Mouse (Mus musculus) mature B cell (primary cell): ENCODE measurements around the gene Plcd3.

Experiments used
- in situ Hi-C: fragments of 300-500 bp; cut with MboI; formaldehyde crosslinking; loops from 2 replicates; pipeline ENCODE4 v1.14.3; 2019

The Plcd3 gene

GRCm38 (mm10) chr11:103098531-103099190 is 2.8 kb downstream of the Plcd3 start:
- in situ Hi-C loops: no loop called here

GRCm38 (mm10) chr11:103096979-103097894 is 4.2 kb downstream of the Plcd3 start:
- in situ Hi-C loops: no loop called here

DNA sequence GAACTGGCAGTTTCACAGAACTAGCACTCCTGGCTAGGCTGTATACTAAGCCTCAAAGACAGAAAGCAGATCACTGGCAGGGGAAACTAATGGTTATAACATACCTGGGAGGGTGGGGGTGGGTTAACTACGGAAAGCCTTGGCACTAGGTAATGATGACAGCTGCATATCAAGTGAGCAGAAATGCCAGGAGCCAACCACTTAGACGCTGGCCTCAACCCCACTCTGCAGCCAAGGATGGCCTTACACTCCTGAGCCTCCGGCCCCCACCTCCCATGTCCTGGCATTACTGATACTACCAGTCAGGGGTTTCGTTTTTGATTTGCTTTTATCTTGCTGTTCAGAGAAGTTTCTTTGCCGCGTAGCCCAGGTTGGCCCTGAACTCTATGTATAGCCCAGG is 5.7 kb downstream of the Plcd3 start:
- in situ Hi-C loops: no loop called here

GRCm38 (mm10) chr11:103095107-103095670 is 6.3 kb downstream of the Plcd3 start:
- in situ Hi-C loops: no loop called here

GRCm38 (mm10) chr11:103093862-103094833 is 7.3 kb downstream of the Plcd3 start:
- in situ Hi-C loops: no loop called here

- in situ Hi-C loops: no loop called here
Observed at GRCm38 (mm10) chr11:103093306-103093705, 8.2 kb downstream of the Plcd3 start.

GRCm38 (mm10) chr11:103081631-103082030 is 19.8 kb downstream of the Plcd3 start:
- in situ Hi-C loops: no loop called here

GRCm38 (mm10) chr11:103080323-103081091 is 21.0 kb downstream of the Plcd3 start:
- in situ Hi-C loops: no loop called here

DNA sequence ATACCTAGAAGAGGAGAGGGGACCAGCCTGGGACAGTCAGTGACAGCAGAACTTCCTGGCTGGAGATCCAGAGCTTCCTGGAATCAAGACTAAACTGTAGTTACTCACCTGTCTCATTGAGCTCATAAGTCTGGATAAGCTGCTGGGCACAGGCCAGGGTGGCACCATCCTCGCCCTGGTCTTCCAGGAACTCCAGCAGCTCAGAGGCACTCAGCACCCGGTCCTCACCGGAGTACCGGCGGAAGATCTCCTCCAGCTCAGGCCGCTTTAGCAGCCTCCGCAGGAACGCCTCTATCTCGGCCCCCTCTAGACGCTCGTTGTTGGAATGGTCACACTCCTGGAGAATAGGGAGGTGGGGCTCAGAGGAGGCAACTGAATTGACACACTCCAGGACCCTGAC is 23.3 kb downstream of the Plcd3 start:
- in situ Hi-C loops: no loop called here

- in situ Hi-C loops: no loop called here
Observed at GRCm38 (mm10) chr11:103076581-103076980, 24.9 kb downstream of the Plcd3 start.

DNA sequence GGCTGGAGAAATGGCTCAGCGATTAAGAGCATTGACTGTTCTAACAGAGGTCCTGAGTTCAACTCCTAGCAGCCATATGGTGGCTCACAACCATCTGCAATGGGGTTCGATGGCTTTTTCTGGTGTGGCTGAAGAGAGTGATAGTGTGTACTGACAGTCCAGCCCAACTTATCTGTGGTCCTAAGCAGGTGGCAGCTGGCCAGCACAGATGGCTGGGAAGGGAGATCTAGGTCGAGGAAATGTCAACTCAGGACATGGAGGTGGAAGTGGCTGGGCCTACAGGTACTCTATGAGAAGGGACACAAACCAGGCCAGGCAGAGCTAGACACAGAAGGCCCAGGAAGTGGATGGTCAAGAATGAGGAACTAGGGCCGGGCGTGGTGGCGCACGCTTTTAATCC is 25.4 kb downstream of the Plcd3 start:
- in situ Hi-C loops: no loop called here

DNA sequence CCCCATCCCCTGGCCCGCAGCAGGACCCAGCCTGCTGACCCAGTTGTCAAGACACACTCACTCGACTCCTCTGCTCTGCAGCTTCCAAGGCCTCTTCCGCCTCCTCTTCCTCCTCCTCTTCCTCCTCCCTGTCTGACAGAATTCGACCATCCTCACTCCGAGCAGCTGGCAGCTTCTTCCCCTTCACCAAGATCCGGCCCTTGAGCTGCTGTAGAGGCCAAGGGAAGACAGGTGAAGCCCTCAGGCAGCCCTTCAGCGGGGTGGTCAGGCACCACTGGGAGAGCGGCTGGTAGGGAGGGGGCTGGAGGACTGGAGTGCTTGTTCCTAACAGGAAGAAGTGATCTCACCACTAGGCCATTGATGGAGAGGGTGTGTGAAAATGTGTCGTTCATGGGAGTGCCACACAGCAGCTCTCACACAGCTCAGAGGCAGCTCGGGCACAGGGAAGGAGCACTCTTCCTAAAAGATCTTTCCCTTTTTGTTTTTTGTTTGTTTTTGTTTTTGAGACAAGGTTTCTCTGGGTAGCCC is 26.6 kb downstream of the Plcd3 start:
- in situ Hi-C loops: no loop called here

DNA sequence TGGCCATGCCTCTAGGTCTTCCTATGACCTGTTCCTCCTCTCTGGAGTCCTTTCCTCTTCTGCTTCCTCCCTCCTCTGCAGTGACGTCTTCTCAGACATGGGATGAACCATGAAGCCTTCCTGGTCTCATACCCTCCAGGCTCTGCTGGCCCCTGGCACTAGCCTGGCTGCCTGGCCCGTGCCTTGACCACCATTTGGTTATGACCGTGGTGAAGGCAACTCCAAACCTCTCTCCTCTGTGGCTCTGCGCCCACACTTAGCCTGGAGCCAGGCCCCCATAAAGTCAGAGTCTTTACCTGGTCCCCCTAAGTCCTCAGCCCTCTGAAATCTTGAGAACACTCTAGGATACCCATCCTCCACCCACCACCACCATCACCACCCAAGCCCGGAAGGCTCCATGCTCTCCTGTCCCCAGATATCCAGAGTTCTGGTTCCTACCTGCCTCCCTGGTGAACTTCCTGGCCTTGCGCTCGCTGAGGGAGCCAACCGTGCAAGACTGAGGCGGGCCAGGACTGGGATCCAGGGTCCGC is 27.3 kb downstream of the Plcd3 start:
- in situ Hi-C loops: no loop called here

DNA sequence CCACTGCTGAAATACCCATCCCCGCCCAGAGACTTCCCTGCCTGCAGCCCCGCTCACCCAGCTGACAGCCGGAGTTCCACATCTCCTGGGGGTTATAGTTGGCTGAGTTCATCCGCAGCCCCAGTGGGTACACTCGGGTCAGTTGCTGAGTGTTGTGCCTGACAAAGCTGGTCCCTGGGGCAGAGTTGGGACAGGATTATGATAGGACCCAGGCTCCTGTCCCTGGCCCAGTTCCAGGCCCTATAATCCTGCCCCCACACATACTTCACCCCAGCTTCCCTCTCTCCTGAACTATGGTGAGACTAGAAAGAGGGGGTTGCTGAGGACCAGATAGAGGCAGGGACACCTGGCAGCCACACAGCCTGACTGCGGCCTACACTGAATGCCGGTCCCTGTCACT is 27.8 kb downstream of the Plcd3 start:
- in situ Hi-C loops: no loop called here

- in situ Hi-C loops: no loop called here
Observed at GRCm38 (mm10) chr11:103070322-103070880, 31.1 kb downstream of the Plcd3 start.

DNA sequence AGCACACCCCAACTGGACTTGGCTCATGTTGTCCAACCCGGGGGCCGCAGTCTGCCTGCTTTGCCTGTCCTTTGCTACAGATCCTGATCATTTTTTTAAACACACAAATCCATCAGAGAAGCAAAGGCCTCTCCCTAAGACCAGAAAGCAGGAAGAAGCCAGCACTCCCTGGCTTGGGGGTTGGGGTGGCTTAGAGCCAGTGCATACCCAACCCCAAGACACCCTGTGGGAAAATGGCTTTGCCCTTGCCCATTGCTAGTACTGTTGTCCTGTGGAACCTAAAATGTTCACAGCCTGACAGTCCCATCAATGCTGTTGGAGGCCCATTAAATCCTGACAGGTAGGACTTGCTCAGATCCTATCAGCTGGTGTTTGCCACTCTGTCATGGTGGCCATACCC is 31.7 kb downstream of the Plcd3 start:
- in situ Hi-C loops: no loop called here

DNA sequence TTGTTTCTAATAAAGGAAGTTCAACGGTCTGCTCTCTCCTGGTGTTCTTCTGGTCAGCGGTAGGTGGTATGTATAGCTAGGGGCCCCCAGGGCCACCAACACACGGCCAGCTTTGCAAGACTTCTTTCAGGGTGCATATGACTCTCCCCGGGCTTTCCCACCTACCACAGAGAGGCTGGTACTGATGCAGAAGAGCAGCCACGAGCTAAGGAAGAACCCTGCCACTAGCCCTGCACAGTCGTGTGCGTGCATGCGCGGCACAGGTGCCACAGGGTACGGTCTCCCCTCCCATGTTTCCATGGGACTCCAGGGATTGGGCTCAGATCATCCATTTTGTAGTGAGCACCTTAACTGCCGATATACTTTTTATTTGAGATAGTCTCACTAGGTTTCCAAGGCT is 32.6 kb downstream of the Plcd3 start:
- in situ Hi-C loops: no loop called here

DNA sequence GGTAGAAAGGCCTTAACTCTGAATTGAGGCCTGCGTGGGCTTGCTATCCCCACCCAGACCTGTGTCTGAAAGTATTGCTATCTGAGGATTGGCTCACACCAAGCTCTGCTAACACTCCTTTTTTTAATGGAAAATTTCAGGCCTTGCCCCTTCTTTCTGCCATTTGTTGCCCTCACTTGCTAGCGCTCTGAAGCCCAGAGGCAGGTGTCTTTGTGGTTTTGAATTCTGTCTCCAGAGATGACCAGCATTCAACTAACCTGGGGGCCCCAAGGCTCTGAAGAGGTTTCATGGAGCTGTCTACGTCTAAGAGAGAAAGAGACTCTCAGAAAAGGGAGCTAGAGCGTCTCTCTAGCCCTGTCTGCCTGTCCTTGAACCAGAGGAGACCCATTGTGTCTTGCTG is 33.2 kb downstream of the Plcd3 start:
- in situ Hi-C loops: no loop called here

DNA sequence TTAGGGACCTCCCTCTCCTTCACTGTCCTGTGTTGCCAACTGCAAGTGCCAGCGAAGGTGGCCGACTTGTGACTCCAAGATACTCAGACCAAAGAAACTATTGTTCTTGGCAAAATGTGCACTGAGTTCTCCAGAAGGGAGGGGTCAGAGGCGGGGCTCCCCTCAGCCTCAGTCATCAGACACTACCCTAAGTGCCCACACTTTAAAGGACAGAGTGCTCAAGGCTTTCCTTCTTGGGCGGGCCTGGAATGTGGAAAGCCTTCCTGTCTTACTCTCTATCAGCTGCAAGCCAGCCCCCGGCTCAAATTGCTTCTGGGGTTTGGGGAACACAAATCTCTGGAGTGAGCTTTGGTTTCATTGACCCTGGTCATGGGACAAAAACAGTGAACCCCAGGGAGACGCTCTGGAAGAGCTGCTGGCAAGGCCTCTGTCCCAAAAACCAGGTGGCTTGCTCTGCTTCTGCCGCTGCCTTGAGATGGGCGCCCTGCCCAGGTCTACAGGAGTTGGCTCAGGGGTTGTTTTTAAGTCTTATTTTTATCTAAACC is 33.9 kb downstream of the Plcd3 start:
- in situ Hi-C loops: no loop called here

GRCm38 (mm10) chr11:103067051-103067361 is 34.5 kb downstream of the Plcd3 start:
- in situ Hi-C loops: no loop called here
